8 mouse cellular contexts compared by ENCODE assay signal in the genomic region with DNA sequence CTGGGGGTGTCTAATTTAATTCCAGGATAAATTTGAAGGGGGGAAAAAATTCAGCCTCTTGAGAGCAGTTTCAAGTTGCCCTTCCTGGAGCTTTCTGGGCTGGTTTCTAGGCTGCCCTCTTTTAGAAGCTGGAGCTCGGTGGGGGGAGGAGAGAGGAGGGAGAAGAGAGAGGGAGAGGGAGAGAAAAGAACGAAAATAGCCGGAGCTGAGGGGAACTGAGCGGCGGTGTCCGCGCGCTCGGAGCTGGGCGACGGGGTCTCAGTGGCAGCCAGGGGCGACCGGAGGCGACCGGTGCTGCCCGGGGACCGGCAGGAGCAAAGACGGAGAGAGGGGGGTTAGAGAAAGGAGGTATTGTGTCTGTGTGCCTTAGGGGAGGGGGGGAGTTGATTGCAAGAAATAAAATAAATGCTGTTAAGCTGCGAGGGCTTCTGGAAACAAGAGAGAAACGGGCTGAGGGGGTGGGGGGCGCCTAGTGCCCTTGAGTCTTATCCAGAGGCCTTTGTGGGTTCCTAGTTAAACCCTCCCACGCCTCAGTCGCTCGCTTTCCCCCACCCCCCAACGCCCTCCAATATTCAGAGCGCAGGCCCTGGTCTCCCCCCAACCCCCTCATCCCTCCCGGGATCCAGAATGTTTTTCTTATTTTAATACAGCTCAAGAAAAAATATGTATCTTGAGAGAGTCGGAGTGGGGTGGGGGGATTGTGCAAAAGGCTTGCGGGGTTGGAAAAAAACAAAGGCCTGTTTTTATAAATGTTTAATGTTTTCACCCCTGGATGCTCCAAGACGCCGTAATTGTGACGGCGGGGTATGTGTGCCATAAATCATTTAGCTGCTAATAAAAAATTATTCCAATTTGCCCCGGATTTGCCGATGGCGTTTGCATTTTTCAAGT. TPM values are rescaled to one million over a fixed set of nuclear protein-coding genes. Genes with fewer than 3 reads are reported as not detected.
A peak's percentile ranks its signal among the peaks of the same experiment; 100 is the strongest.
DNase-seq lines count a peak whose midpoint lies in the region; ATAC-seq and TF ChIP-seq lines count a peak whose summit lies in the region.

No protein-coding gene starts in this region.

- H3K4me3 ChIP-seq in CH12.LX (replicated peaks in 1 of 3; ENCODE audit: low read depth in 2 of 3, low read length in 2 of 3, poor library complexity in 1 of 3): peak overlapping the region in 2 of 3 experiments; percentile 43 to 67
- H3K4me3 ChIP-seq in forebrain, embryonic 12.5 days (replicated peaks): peak overlapping the region; percentile 96
- H3K4me3 ChIP-seq in heart, postnatal 0 days (ENCODE audit: low read depth, low read length): peak overlapping the region; percentile 88
- peak overlapping the region; percentile 50 to 59 for H3K4me3 ChIP-seq in liver, embryonic 14.5 days (ENCODE audit: insufficient read depth in 1 of 2, low read depth in 2 of 2, low read length in 2 of 2)
- H3K4me3 ChIP-seq in neural tube, embryonic 15.5 days (replicated peaks): peak overlapping the region; percentile 92

- peak; percentile 17 for DNase-seq in CH12.LX (ENCODE audit: extremely low read depth)
- DNase-seq in adrenal gland, postnatal 4 days (ENCODE audit: low spot score in 2 of 2): peak; percentile 27 to 31
- DNase-seq in heart, postnatal 0 days (ENCODE audit: low spot score): peak; percentile 93
- DNase-seq in kidney, postnatal 25 days: peak; percentile 65 to 85
- DNase-seq in liver, embryonic 14.5 days (ENCODE audit: low read depth in 3 of 3, low spot score in 3 of 3): no peak

- TF ChIP-seq CTCF in CH12.LX (conservative IDR thresholded peaks at IDR 0.05 in 1 of 2, IDR thresholded peaks at IDR 0.05 in 1 of 2; ENCODE audit: low read depth in 2 of 2, low read length in 2 of 2): no peak
- TF ChIP-seq CTCF in heart, postnatal 0 days (IDR thresholded peaks at IDR 0.05; ENCODE audit: low read depth): no peak
- TF ChIP-seq CTCF in liver, embryonic 14.5 days (IDR thresholded peaks at IDR 0.05; ENCODE audit: low read depth): no peak

- H3K9me3 ChIP-seq in CH12.LX (replicated peaks; ENCODE audit: low read length): peaks cover 12% of the 10 kb centered on the region
- H3K9me3 ChIP-seq in forebrain, embryonic 12.5 days: no peaks in the 10 kb centered on the region
- no peaks in the 10 kb centered on the region for H3K9me3 ChIP-seq in heart, postnatal 0 days (replicated peaks; ENCODE audit: control insufficient read depth, low read length)
- no peaks in the 10 kb centered on the region for H3K9me3 ChIP-seq in liver, embryonic 14.5 days (ENCODE audit: control insufficient read depth, low read length)
- H3K9me3 ChIP-seq in neural tube, embryonic 15.5 days (replicated peaks): no peaks in the 10 kb centered on the region

- H3K36me3 ChIP-seq in CH12.LX (replicated peaks in 1 of 2; ENCODE audit: control insufficient read depth in 1 of 2, insufficient read depth in 1 of 2, low read length in 1 of 2): no peaks in the 10 kb centered on the region
- H3K36me3 ChIP-seq in forebrain, embryonic 12.5 days (replicated peaks): peaks cover 5% of the 10 kb centered on the region
- no peaks in the 10 kb centered on the region for H3K36me3 ChIP-seq in heart, postnatal 0 days (replicated peaks; ENCODE audit: control insufficient read depth, insufficient read depth, low read length)
- no peaks in the 10 kb centered on the region for H3K36me3 ChIP-seq in liver, embryonic 14.5 days (replicated peaks; ENCODE audit: control insufficient read depth, insufficient read depth, low read depth)
- no peaks in the 10 kb centered on the region for H3K36me3 ChIP-seq in neural tube, embryonic 15.5 days

- no peak overlapping the region for H3K9ac ChIP-seq in CH12.LX (ENCODE audit: insufficient read depth, low read depth)
- peak overlapping the region; percentile 98 for H3K9ac ChIP-seq in forebrain, embryonic 12.5 days
- H3K9ac ChIP-seq in heart, postnatal 0 days (replicated peaks; ENCODE audit: low read depth, low read length): peak overlapping the region; percentile 97
- H3K9ac ChIP-seq in liver, embryonic 14.5 days (replicated peaks): peak overlapping the region; percentile 48
- peak overlapping the region; percentile 78 for H3K9ac ChIP-seq in neural tube, embryonic 15.5 days (replicated peaks)

- TF ChIP-seq RAD21 in CH12.LX (IDR thresholded peaks at IDR 0.05; ENCODE audit: low read depth, low read length): no peak

- ATAC-seq in forebrain, embryonic 12.5 days (ENCODE audit: low FRiP score): peak; percentile 28
- ATAC-seq in heart, postnatal 0 days (ENCODE audit: insufficient read depth, low read depth): 0 out of 2 replicates have a peak, but pooled peaks have one; percentile 3
- ATAC-seq in liver, embryonic 14.5 days (ENCODE audit: insufficient read depth): no peak
- ATAC-seq in neural tube, embryonic 15.5 days (ENCODE audit: low FRiP score): peak; percentile 42
- no peak for ATAC-seq in granulocyte monocyte progenitor cell, adult 5-6 weeks (replicated peaks; ENCODE audit: poor library complexity, severe bottlenecking)

- TF ChIP-seq POLR2A in CH12.LX (IDR thresholded peaks at IDR 0.05; ENCODE audit: low read depth, low read length): no peak

- peaks cover 83% of the 10 kb centered on the region for H3K27me3 ChIP-seq in CH12.LX (replicated peaks)
- no peaks in the 10 kb centered on the region for H3K27me3 ChIP-seq in forebrain, embryonic 12.5 days
- H3K27me3 ChIP-seq in heart, postnatal 0 days (ENCODE audit: control insufficient read depth, insufficient read depth, low read length): no peaks in the 10 kb centered on the region
- peaks cover 100% of the 10 kb centered on the region for H3K27me3 ChIP-seq in liver, embryonic 14.5 days (ENCODE audit: control insufficient read depth, insufficient read depth, low read length)
- H3K27me3 ChIP-seq in neural tube, embryonic 15.5 days (replicated peaks): no peaks in the 10 kb centered on the region

- in situ Hi-C loops in CH12.LX (cut with MboI; ENCODE audit: low pct_ligation_motif_present, low pct_unique_long_range_greater_than_20kb, low sequenced_read_pairs): loop anchor here (10.0 kb wide), 1 partner anchor 55 kb away; no protein-coding TSS in a partner anchor

- no peak for TF ChIP-seq EP300 in CH12.LX (IDR thresholded peaks at IDR 0.05; ENCODE audit: low read length)
- peak; percentile 74; the same call in 1 of the 2 replicates for TF ChIP-seq EP300 in heart, postnatal 0 days (IDR thresholded peaks at IDR 0.05; ENCODE audit: low read depth)
- TF ChIP-seq EP300 in liver, embryonic 14.5 days (IDR thresholded peaks at IDR 0.05; ENCODE audit: low read depth): no peak

- no peaks in the 10 kb centered on the region; a peak in 1 of 4 replicates for H3K4me1 ChIP-seq in CH12.LX (ENCODE audit: control insufficient read depth in 1 of 2, insufficient read depth in 2 of 2)
- H3K4me1 ChIP-seq in forebrain, embryonic 12.5 days: peaks cover 28% of the 10 kb centered on the region
- H3K4me1 ChIP-seq in heart, postnatal 0 days (ENCODE audit: control insufficient read depth, insufficient read depth): peaks cover 4% of the 10 kb centered on the region; the same call in 1 of the 2 replicates
- H3K4me1 ChIP-seq in liver, embryonic 14.5 days (replicated peaks; ENCODE audit: control insufficient read depth in 2 of 2, insufficient read depth in 2 of 2, low read length in 1 of 2): peaks cover 0 to 4% of the 10 kb centered on the region in 2 experiments; a peak in 1 of 4 replicates
- peaks cover 32% of the 10 kb centered on the region for H3K4me1 ChIP-seq in neural tube, embryonic 15.5 days

- under 1% methylated on average over 35 of the region's 36 CpGs for WGBS in forebrain, embryonic 12.5 days
- under 1% methylated on average over 34 of the region's 36 CpGs for WGBS in heart, postnatal 0 days
- under 1% methylated on average over 35 of the region's 36 CpGs for WGBS in liver, embryonic 14.5 days (ENCODE audit: insufficient replicate concordance)
- WGBS in neural tube, embryonic 15.5 days: under 1% methylated on average over 33 of the region's 36 CpGs

- H3K4me2 ChIP-seq in CH12.LX (ENCODE audit: insufficient read depth, low read depth, poor library complexity, severe bottlenecking): no peak overlapping the region
- peak overlapping the region; percentile 92 for H3K4me2 ChIP-seq in forebrain, embryonic 12.5 days
- H3K4me2 ChIP-seq in heart, postnatal 0 days (ENCODE audit: low read depth, low read length): peak overlapping the region; percentile 71
- peak overlapping the region; percentile 71 for H3K4me2 ChIP-seq in liver, embryonic 14.5 days (ENCODE audit: low read depth)
- peak overlapping the region; percentile 85 for H3K4me2 ChIP-seq in neural tube, embryonic 15.5 days

- H3K79me2 ChIP-seq in CH12.LX (replicated peaks; ENCODE audit: control insufficient read depth, extremely low read depth, insufficient read depth, poor library complexity, severe bottlenecking): no peaks in the 10 kb centered on the region

- dilution Hi-C loops in CH12.LX (cut with MboI; ENCODE audit: extremely low pct_ligation_motif_present, extremely low pct_unique_long_range_greater_than_20kb, low sequenced_read_pairs): no loop called here

- H3K27ac ChIP-seq in CH12.LX (ENCODE audit: insufficient read depth, low read depth): no peak overlapping the region
- H3K27ac ChIP-seq in forebrain, embryonic 12.5 days: peak overlapping the region; percentile 100
- H3K27ac ChIP-seq in heart, postnatal 0 days (ENCODE audit: low read depth): peak overlapping the region; percentile 99
- peak overlapping the region; percentile 55 for H3K27ac ChIP-seq in liver, embryonic 14.5 days
- H3K27ac ChIP-seq in neural tube, embryonic 15.5 days (replicated peaks): peak overlapping the region; percentile 100

TF ChIP-seq in CH12.LX, 34 proteins besides CTCF, POLR2A, EP300 and RAD21 (continues in another document):
- no peak for TF ChIP-seq MAX (IDR thresholded peaks at IDR 0.05; ENCODE audit: low read length)
- no peak for TF ChIP-seq MYC (IDR thresholded peaks at IDR 0.05; ENCODE audit: low read depth, low read length)
- no peak for TF ChIP-seq HCFC1 (IDR thresholded peaks at IDR 0.05; ENCODE audit: low read depth, low read length)
- TF ChIP-seq TCF12 (IDR thresholded peaks at IDR 0.05; ENCODE audit: low read depth, low read length): no peak
- no peak for TF ChIP-seq CHD1 (IDR thresholded peaks at IDR 0.05; ENCODE audit: low read depth, low read length)

RNA-seq across cellular contexts. Expression of a gene that starts 2.2 kb away (rescaled TPM):
- total RNA-seq in CH12.LX (2012; rRNA removed): 5.2 and 5.4 TPM in 2 replicates
- total RNA-seq in CH12.LX (2014; rRNA removed): 0.71 and 0.80 TPM in 2 replicates
- 7.7 and 8.0 TPM in 2 replicates for polyA plus RNA-seq in CH12.LX (2012; ENCODE audit: insufficient read length, low read depth)
- 100 to 1,000 TPM; 149 to 153 TPM for total RNA-seq in adrenal gland, postnatal 4 days (2021)
- polyA plus RNA-seq in forebrain, embryonic 12.5 days (2016; fragmentation: Nextera tagmentation; extraction: Ambion mirVana): 56.8 and 64.6 TPM in 2 replicates
- 69.3 and 79.0 TPM in 2 replicates for total RNA-seq in heart, postnatal 0 days (2014; rRNA removed; ENCODE audit: low replicate concordance)
- polyA plus RNA-seq in heart, postnatal 0 days (2015; fragmentation: Nextera tagmentation; extraction: Ambion mirVana): 10.4 TPM in 2 replicates
- polyA plus RNA-seq in liver, embryonic 14.5 days (2012; rRNA removed): 2.3 and 2.8 TPM in 2 replicates
- 2.9 and 3.4 TPM in 2 replicates for polyA plus RNA-seq in liver, embryonic 14.5 days (2014; fragmentation: Nextera tagmentation; extraction: Ambion mirVana)
- polyA plus RNA-seq in neural tube, embryonic 15.5 days (2015; fragmentation: Nextera tagmentation; extraction: Ambion mirVana): 22.5 and 26.0 TPM in 2 replicates
- total RNA-seq in granulocyte monocyte progenitor cell, adult 5-6 weeks (2014; fragmentation: Nextera tagmentation): 50.4 and 50.6 TPM in 2 replicates
- total RNA-seq in granulocyte monocyte progenitor cell, adult 5-6 weeks (2017): 9.0 and 13.8 TPM in 2 replicates

Comparison
In these comparisons a context has a peak if more than half of its experiments do, and no peak if none do; other contexts are left out.
1. DNase-seq: peak in CH12.LX (single experiment), adrenal gland, postnatal 4 days (2 of 2), heart, postnatal 0 days (single experiment) and kidney, postnatal 25 days (2 of 2); none in liver, embryonic 14.5 days (0 of 3).
2. ATAC-seq: peak in forebrain, embryonic 12.5 days (single experiment), heart, postnatal 0 days (single experiment) and neural tube, embryonic 15.5 days (single experiment); none in liver, embryonic 14.5 days (single experiment) and granulocyte monocyte progenitor cell, adult 5-6 weeks (single experiment).
3. Peak in every context shown above with its lines, with median percentiles within 50 percentile points of each other: H3K4me3 ChIP-seq.